Mouse (Mus musculus): ENCODE measurements around the gene Afmid.

DNA sequence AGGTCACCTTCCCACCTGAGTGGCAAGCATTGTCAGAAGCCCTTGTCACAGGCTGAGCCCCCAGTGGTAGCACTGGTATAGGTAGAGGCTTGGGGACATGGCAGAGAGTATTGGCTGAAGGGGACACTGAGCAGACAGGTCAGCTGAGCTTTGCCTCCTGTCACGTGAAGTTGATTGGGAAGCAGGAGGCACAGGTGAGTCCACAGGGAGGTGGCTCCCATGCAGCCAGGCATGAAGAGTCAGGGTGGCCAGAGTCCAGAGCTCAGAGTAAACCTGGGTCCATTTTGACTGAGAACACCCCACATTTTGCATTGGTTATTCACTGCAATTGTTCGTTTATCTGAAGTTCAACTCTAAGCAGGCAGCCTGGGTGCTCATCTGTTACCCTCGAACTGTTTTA lies 27.2 kb downstream of the Afmid start:
- no peak for TF ChIP-seq POLR2A (IDR thresholded peaks at IDR 0.05; ENCODE audit: insufficient read depth, low read depth, low read length)
- TF ChIP-seq CTCF (IDR thresholded peaks at IDR 0.05), result no peak

All from heart, adult 2 months (tissue).